Mouse (Mus musculus): ENCODE results near the gene Kcnj13.

Gene Kcnj13

DNA sequence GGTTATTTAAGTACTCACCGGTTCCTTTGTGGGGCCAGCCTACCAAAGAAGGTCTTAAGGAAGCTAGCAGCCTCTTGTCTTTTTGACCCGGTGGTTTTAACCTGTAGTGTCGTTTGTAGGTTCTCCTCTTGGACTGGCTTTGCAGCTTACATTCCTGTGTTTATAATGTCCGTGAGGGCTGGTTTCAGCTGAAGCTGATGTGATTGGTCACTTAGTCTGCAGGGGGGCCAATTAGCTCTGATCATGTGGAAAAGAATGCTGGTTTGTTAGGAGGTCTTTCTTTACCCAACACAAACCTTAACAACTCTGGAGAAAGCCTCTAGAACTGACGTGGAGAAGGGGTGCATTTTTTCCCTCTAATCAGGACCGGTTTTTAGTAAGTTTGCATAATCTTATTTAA lies at the start of gene Kcnj13:
TSS of gene Kcnj13 (minus strand) at position 136 of the 400 bp plus-strand sequence.
- DNase-seq (ENCODE audit: low spot score): no peak

GRCm38 (mm10) chr1:87436583-87436982 lies 42.1 kb upstream of the Kcnj13 start:
- no peak for DNase-seq (ENCODE audit: low spot score)

GRCm38 (mm10) chr1:87435125-87435524 lies 40.6 kb upstream of the Kcnj13 start:
- no peak for DNase-seq (ENCODE audit: low spot score)

- DNase-seq (ENCODE audit: low spot score): no peak
Observed at GRCm38 (mm10) chr1:87418733-87419132, 24.2 kb upstream of the Kcnj13 start.

DNA sequence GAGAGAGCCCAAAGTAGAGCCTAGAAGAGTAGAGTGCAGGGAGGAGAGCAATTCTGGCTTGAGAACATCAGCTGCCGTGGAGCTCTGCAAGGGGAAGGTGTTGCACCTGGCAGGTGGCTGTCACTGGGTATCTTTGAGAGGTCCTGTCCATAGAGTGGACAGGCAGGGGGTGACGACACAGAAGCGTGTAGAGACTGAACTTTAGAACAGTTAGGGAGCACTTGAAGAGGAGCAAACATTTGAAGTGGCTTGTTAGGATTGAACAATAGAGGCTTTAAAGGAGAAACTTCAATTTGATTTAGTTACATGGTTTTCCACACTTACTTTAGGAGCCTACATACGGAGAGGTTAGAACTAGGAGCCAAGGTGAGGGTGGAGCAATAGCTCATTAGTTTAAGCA lies 14.9 kb upstream of the Kcnj13 start:
- DNase-seq (ENCODE audit: low spot score): no peak

GRCm38 (mm10) chr1:87406012-87406411 lies 11.5 kb upstream of the Kcnj13 start:
- DNase-seq (ENCODE audit: low spot score): no peak

DNA sequence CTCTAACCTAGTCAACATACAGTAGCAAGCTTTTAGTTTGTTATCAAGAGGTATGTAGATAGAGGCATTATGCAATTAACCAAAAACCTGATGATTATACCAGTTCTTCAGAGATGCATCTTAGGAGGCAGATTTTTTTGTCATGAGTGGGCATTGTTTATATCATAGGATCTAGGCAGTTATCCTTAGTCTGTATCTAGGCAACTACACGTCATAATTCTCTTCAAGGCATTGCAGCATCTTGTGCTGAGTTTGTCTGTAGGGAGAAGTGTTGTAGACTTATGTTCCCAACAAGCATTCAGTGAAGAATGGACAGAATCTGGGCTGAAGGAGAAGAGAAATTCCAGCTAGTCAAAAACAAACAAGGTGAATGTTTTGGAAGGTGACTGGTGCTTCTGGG lies 10.2 kb upstream of the Kcnj13 start:
- no peak for DNase-seq (ENCODE audit: low spot score)

DNA sequence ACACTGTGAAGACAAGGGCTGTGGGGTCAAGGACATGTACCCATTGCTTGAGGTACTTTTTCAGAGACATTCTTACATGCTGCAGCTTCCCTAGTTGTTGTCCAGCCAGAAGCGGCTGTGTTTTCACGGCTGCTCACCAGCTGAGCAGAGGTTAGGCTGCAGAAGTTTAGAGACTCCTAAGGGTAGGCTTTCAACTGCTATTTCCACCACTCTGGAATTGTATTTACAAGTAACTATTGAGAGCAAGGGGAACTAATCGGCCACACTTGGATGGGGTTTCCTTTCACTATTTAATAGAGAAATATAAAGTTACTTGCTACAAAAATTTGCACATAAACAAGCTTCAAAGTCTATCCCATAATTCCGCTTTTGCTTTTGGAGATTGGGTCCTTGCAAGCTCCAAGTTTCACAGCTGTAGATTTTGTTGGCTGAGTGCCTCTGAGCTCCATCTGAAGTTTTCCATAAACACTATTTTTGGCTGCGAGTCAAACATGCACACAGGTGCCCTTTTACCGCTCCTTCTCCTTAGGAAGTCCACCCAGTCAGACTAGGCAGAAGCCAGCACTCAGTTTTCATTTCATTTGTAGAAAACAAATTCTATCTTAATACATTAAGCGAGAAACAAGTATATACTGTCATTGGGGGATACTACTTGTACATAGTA lies 2.5 kb upstream of the Kcnj13 start:
- DNase-seq (ENCODE audit: low spot score): no peak

- DNase-seq (ENCODE audit: low spot score): no peak
Observed at GRCm38 (mm10) chr1:87393444-87394195, 909 bp downstream of the Kcnj13 start.

DNA sequence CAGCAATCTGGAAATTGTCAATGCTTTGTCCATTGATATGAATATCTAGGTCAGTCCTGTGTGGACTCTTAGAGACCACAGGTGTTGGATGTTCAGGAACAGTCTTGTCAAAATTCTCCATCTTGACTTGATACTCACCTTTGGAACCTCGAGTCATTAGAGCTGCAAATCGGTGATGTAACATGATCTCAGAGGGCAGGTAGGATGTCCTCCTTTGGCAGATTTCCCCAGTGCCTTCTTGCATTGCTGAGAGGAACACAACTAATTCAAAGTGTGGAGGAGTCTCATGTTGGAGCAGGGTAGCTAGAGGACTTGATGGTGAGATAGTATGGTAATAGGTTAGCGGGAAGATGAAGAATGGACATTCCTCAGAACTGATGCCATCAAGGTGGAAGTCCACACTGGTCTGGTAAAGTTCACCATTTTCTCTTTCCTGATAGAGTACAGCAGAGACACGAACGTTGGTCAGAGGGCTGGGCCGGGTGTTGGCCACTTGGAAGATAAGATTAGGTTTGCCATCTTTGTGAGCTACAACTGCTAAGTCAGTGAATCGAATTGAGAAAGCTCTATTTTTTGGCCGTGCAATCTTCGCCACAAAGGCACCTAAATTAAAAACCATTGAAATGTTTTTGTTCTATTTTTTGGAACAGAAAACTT lies 8.0 kb downstream of the Kcnj13 start:
- DNase-seq (ENCODE audit: low spot score): no peak

GRCm38 (mm10) chr1:87381152-87381551 lies 13.4 kb downstream of the Kcnj13 start:
- DNase-seq (ENCODE audit: low spot score): no peak

- no peak for DNase-seq (ENCODE audit: low spot score)
Observed at GRCm38 (mm10) chr1:87379919-87380318, 14.6 kb downstream of the Kcnj13 start.

- no peak for DNase-seq (ENCODE audit: low spot score)
Observed at GRCm38 (mm10) chr1:87378024-87378560, 16.4 kb downstream of the Kcnj13 start.

GRCm38 (mm10) chr1:87360276-87360675 lies 34.3 kb downstream of the Kcnj13 start:
- DNase-seq (ENCODE audit: low spot score): no peak

- no peak for DNase-seq (ENCODE audit: low spot score)
Observed at GRCm38 (mm10) chr1:87350576-87350975, 44.0 kb downstream of the Kcnj13 start.

Data from urinary bladder, postnatal 25 days (tissue).